Mouse (Mus musculus) c-Kit-positive CD71-positive TER-119-negative erythroid progenitor cells, embryonic 14.5 days (primary cell): ENCODE measurements around the gene 4930438A08Rik.

Experiments used
- DNase-seq: peaks from one replicate; pipeline ENCODE4 v3.0.0-alpha.2; 2013; ENCODE audit warnings: low read depth

4930438A08Rik gene

DNA sequence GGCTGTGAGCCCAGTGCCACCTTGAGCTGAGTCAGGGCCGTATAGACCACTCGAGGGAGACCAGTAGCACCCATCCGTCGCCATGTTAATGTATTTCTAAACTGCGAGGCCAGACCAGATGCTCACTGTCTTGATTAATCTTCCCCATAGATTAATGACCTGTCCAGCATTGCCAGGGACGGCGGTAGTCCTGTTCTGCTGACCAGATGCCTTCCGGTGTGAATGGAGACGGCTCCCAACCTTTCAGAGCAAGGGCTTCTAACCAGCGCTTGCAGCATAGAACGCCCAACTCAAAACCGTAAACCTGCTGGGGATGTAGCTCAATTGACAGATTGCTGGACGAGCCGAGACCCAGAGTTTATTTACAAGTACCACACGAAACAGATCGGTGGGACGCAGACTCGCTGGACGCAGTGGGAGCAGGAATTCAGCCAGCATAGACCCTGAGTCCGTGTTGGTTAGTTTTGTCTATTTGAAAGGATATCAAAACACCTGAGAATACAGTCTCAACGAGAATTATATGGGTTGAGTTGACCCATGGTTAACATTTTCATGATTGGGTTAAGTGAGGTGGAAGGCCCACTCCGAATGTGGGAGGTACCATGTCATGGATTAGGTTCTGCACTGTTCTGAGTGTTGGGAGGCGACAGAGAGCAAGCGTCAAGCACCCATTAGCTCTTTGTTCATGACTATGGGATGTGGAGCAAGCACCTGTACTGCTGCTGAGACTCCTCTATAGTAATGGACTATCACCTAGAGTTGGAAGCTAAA is 49.2 kb downstream of the 4930438A08Rik start:
- DNase-seq, result no peak

- DNase-seq, result no peak
These were observed 50.1 kb downstream of the 4930438A08Rik start for GRCm38 (mm10) chr11:58324614-58325229.

- DNase-seq, result no peak
These were observed 52.2 kb downstream of the 4930438A08Rik start for GRCm38 (mm10) chr11:58326781-58327180.

GRCm38 (mm10) chr11:58329906-58330275 is 55.3 kb downstream of the 4930438A08Rik start:
- no peak for DNase-seq

DNA sequence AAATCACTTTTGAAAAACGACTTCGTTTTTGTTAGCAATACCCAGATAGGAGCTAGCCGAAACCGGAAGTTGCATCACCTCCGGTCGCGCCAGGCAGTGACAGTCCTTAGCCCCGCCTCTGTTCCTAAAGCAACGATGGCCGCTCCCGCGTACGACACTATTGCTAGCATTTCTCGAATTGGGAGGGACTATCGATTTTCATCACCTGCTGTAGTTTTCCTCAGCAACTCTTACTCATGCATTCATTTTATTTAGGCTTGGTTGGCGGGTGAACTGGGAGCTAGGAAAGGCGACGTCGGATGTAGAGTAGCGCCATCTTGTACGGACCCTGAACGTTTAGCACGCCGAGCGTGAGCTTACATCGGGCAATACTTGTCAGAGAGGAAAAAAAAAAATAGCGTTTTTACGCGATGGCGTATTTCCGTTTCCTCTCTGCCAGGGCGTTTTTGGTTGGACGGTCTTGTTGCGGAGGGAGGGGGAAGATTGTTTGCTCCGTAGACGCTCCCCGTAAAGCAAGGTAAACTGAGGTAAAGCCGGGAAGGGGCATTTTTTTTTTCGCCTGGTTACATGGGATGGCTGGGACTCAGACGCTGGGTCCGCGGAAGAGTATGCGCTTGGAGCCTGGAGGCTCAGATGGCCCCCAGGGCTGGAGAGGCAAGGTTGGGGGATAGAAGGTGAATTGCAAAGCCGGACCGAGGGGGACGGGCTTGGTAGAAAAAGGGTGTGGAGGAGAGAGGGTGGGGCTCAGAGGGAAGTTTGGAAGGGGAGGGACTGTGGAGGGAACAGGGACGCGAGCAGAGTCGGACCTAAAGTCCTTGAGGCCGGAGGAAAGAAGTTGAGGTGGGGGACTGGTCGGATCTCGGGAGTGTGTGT is 55.9 kb downstream of the 4930438A08Rik start, which contains the start of the genes Zfp672 and Sh3bp5l:
TSS of gene Zfp672 (minus strand) at position 64 of the 873 bp plus-strand sequence.
TSS of gene Sh3bp5l (plus strand) at position 449 of the 873 bp plus-strand sequence.
- peak; percentile 92 for DNase-seq

DNA sequence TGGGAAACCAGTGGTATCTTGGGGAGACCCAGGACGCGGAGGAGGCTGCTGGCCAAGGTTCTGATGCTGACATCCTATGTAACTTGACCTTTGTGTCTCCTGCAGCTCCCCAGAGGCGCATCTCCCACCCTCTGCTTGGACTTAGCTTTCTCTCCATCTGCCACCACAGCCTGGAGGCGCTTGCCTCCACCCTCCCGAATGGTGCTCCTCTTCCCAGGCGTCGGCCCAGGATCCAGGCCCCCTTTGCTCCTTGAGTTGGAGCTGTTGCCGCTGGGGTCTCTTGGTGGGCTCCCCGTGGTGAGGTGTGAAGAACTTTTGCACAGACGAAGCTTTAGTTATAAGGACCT is 56.5 kb downstream of the 4930438A08Rik start:
- DNase-seq, result no peak

DNA sequence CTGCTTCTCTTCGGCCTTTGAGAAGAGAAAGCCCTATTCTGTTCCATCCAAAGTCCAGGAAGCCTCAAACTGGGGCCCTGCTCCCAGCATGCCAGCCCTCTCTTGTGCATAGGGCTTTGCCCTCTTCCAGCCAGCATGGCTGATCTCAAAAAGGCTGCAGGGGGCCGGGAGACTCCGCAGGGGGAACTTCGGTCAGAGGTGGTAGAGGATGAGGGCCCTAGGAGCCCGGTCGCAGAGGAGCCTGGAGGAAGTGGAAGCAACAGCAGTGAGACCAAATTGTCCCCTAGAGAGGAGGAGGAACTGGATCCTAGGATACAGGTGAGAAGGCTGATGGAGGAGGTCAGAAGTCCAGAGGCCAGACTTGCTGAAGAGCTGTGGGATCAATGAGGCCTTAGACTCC is 56.9 kb downstream of the 4930438A08Rik start:
- no peak for DNase-seq

- DNase-seq, result no peak
These were observed 60.1 kb downstream of the 4930438A08Rik start for GRCm38 (mm10) chr11:58334746-58335145.
